Mouse (Mus musculus) inflammation-experienced regulatory T-cells, adult 16 weeks (primary cell): Measurements from ENCODE around the gene Tmem170. TPM values are rescaled to one million over a fixed set of nuclear protein-coding genes. Genes with fewer than 3 reads are reported as not detected.

Experiments
- polyA plus RNA-seq: library from polyadenylated mRNA; unstranded; fragments of 100-300 nt; shearing (Covaris generic); gene quantifications from one replicate; pipeline ENCODE4 v1.2.1, GENCODE M21; 2017

The Tmem170 gene
- polyA plus RNA-seq: 1.4 TPM

GRCm38 (mm10) chr8:111876355-111876948, at the start of gene Tmem170:
Gene Tmem170 (minus strand): TSS chr8:111876750.

GRCm38 (mm10) chr8:111909621-111910450, 33.3 kb upstream of the Tmem170 start, which contains the start of gene Chst5:
Gene Chst5 (minus strand): TSS chr8:111910447.

GRCm38 (mm10) chr8:111853861-111854501, 22.6 kb downstream of the Tmem170 start, which contains the start of gene Cfdp1:
Gene Cfdp1 (minus strand): TSS chr8:111854291.

Other genes starting within 250 kb of the Tmem170 start
- 2.5 TPM for gene Ldhd, start 246.4 kb downstream of the Tmem170 start, polyA plus RNA-seq
- gene Zfp1, start 233.3 kb downstream of the Tmem170 start, polyA plus RNA-seq: 49.5 TPM
- gene Ctrb1, start 185.7 kb downstream of the Tmem170 start, polyA plus RNA-seq: not detected
- gene Bcar1, start 132.9 kb downstream of the Tmem170 start, polyA plus RNA-seq: 0.39 TPM
- 111 TPM for gene Cfdp1, start 22.5 kb downstream of the Tmem170 start, polyA plus RNA-seq
- not detected for gene Chst5, start 33.7 kb upstream of the Tmem170 start, polyA plus RNA-seq
- gene Tmem231, start 57.1 kb upstream of the Tmem170 start, polyA plus RNA-seq: 3.5 TPM
- gene Gabarapl2, start 64.0 kb upstream of the Tmem170 start, polyA plus RNA-seq: 328 TPM
- gene Adat1, start 115.6 kb upstream of the Tmem170 start, polyA plus RNA-seq: 10.1 TPM
- 117 TPM for gene Kars, start 134.6 kb upstream of the Tmem170 start, polyA plus RNA-seq
- gene Terf2ip, start 134.6 kb upstream of the Tmem170 start, polyA plus RNA-seq: 32.8 TPM
- gene Gm6793, start 138.3 kb upstream of the Tmem170 start, polyA plus RNA-seq: 1.7 TPM